ENCODE assay signal across 8 mouse cellular contexts in the genomic region with DNA sequence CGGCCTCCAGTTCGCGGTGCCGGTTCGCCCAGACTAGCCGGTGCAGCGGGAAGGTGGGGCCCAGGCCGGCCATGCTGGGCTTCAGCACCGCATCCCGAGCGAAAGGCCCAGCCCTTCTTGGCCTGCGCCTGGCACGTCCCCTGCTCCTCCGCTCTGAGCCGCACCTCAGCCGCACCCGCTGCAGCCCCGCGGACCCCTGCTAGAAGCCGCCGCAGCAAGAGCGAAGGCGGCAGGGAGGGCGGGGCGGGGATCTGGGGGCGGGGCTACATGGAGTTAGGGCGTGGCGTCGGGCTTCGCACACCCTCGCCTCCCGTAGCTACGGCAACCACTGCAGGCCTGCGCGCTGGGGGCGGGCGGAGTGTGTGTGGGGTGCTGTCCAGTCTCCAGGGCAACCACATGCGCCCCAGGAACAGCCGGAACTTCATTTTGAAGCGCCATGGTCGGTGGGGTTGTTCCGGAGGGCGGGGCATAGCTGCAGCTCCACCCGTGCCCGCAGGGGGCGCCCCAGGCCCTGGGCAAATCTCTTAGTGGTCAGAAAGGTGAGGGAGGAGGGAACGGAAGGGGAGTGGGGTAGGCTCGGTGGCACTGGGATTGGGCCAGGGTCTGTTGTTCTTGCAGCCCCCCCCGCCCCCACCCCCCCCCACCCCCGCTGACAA. TPM values are rescaled to one million over a fixed set of nuclear protein-coding genes. Genes with fewer than 3 reads are reported as not detected.
DNase-seq lines count a peak whose midpoint lies in the region; ATAC-seq lines count a peak whose summit lies in the region.

A gene (minus strand): TSS at position 240 of the 656 bp plus-strand sequence.

- H3K4me1 ChIP-seq in hindbrain, embryonic 14.5 days (replicated peaks; ENCODE audit: control insufficient read depth, insufficient read depth, low read length): peaks cover 12% of the 10 kb centered on the region

- peak within 1 kb of the TSS; percentile 80 for H3K4me2 ChIP-seq in hindbrain, embryonic 14.5 days (replicated peaks)

- no peaks in the 10 kb centered on the region for H3K9me3 ChIP-seq in hindbrain, embryonic 14.5 days (ENCODE audit: control insufficient read depth, low read length)

- DNase-seq in WW6 (ENCODE audit: low read depth, low spot score): peak; percentile 87
- peak; percentile 81 to 85 for DNase-seq in cerebellum, postnatal 36 days
- peak; percentile 93 to 95 for DNase-seq in frontal cortex, postnatal 36 days (ENCODE audit: low spot score in 2 of 2)
- DNase-seq in hindbrain, embryonic 14.5 days (ENCODE audit: low spot score): peak; percentile 81
- peak; percentile 90 to 91 for DNase-seq in layer of hippocampus, postnatal 36 days
- peak; percentile 90 for DNase-seq in lung, postnatal 25 days (ENCODE audit: low spot score)
- DNase-seq in retina, embryonic 14.5 days (ENCODE audit: low spot score): peak; percentile 88
- DNase-seq in thymus, postnatal 36 days: peak; percentile 91 to 93

- ATAC-seq in hindbrain, embryonic 14.5 days (ENCODE audit: low FRiP score): peak; percentile 89

- H3K9ac ChIP-seq in hindbrain, embryonic 14.5 days: peak within 1 kb of the TSS; percentile 87

- peaks cover 43% of the 10 kb centered on the region for H3K36me3 ChIP-seq in hindbrain, embryonic 14.5 days (replicated peaks; ENCODE audit: control insufficient read depth, insufficient read depth)

- peak within 1 kb of the TSS; percentile 72 for H3K27ac ChIP-seq in hindbrain, embryonic 14.5 days

- H3K4me3 ChIP-seq in hindbrain, embryonic 14.5 days (replicated peaks; ENCODE audit: low read length): peak within 1 kb of the TSS; percentile 62

- WGBS in hindbrain, embryonic 14.5 days: under 1% methylated on average over 50 of the region's 50 CpGs

- H3K27me3 ChIP-seq in hindbrain, embryonic 14.5 days (ENCODE audit: control insufficient read depth, insufficient read depth, low read length): no peaks in the 10 kb centered on the region

RNA-seq across cellular contexts. Expression of the gene that starts here (rescaled TPM):
- polyA plus RNA-seq in hindbrain, embryonic 14.5 days (2014; fragmentation: Nextera tagmentation; extraction: Ambion mirVana): 50.7 and 56.6 TPM in 2 replicates
- total RNA-seq in layer of hippocampus, postnatal 36 days (2021): 10 to 100 TPM; 65.2 to 66.9 TPM

Comparison
In these comparisons a context has a peak if more than half of its experiments do, and no peak if none do; other contexts are left out.
1. Peak in every context shown above with its lines: DNase-seq, ATAC-seq, H3K4me3 ChIP-seq and H3K27ac ChIP-seq.